Mouse (Mus musculus): Measurements from ENCODE around the gene Gfm2. TPM values are rescaled to one million over a fixed set of nuclear protein-coding genes. Genes with fewer than 3 reads are reported as not detected.

Gene Gfm2
- polyA plus RNA-seq, 1 experiment from 2014 or later: 27.8 TPM

- H3K4me2 ChIP-seq: no peak overlapping the region
- H3K27me3 ChIP-seq (replicated peaks): no peaks in the 10 kb centered on the region
- H3K36me3 ChIP-seq: no peaks in the 10 kb centered on the region
- H3K9ac ChIP-seq: no peak overlapping the region
- ATAC-seq (ENCODE audit: insufficient read depth, low FRiP score, low read depth): no peak
- no peaks in the 10 kb centered on the region for H3K4me1 ChIP-seq
- H3K9me3 ChIP-seq: no peaks in the 10 kb centered on the region
- no peak overlapping the region for H3K27ac ChIP-seq
- H3K4me3 ChIP-seq (replicated peaks): no peak overlapping the region
- WGBS: 46% methylated on average over 7 of the region's 7 CpGs
These were observed 55.7 kb downstream of the Gfm2 start for GRCm38 (mm10) chr13:97193420-97193819.

- WGBS: 77% methylated on average over 12 of the region's 12 CpGs
- H3K9ac ChIP-seq: no peak overlapping the region
- no peaks in the 10 kb centered on the region for H3K36me3 ChIP-seq
- H3K27me3 ChIP-seq (replicated peaks): no peaks in the 10 kb centered on the region
- H3K9me3 ChIP-seq: no peaks in the 10 kb centered on the region
- no peaks in the 10 kb centered on the region for H3K4me1 ChIP-seq
- H3K4me3 ChIP-seq (replicated peaks): peak overlapping the region; percentile 8; the same call in 1 of the 2 replicates
- no peak overlapping the region for H3K27ac ChIP-seq
- H3K4me2 ChIP-seq: no peak overlapping the region
- ATAC-seq (ENCODE audit: insufficient read depth, low FRiP score, low read depth): no peak
These were observed 58.6 kb downstream of the Gfm2 start for GRCm38 (mm10) chr13:97196186-97196924.

GRCm38 (mm10) chr13:97196925-97197218, 59.1 kb downstream of the Gfm2 start:
- Histone ChIP-seq H3K9me3 (no peaks in the 10 kb centered on the region), H3K9ac (no peak overlapping the region), H3K4me3 (replicated peaks) (peak overlapping the region; percentile 75; the same call in 1 of the 2 replicates), H3K4me2 (0 out of 2 replicates have a peak overlapping the region, but pooled peaks have one; percentile 93), H3K27ac (no peak overlapping the region), H3K4me1 (no peaks in the 10 kb centered on the region), H3K27me3 (replicated peaks) (no peaks in the 10 kb centered on the region), H3K36me3 (no peaks in the 10 kb centered on the region)
- WGBS: 81% methylated on average over 2 of the region's 2 CpGs
- ATAC-seq (ENCODE audit: insufficient read depth, low FRiP score, low read depth): no peak

GRCm38 (mm10) chr13:97197932-97198562, 60.3 kb downstream of the Gfm2 start, which contains the start of gene Hexb:
Hexb (minus strand) TSS chr13:97198357.
- ATAC-seq (ENCODE audit: insufficient read depth, low FRiP score, low read depth): peak; percentile 92
- Histone ChIP-seq H3K27me3 (replicated peaks) (no peaks in the 10 kb centered on the region), H3K4me1 (no peaks in the 10 kb centered on the region), H3K4me3 (replicated peaks) (peak within 1 kb of the TSS; percentile 75), H3K36me3 (no peaks in the 10 kb centered on the region), H3K9me3 (no peaks in the 10 kb centered on the region), H3K9ac (peak within 1 kb of the TSS; percentile 60; the same call in 1 of the 2 replicates), H3K4me2 (peak within 1 kb of the TSS; percentile 93), H3K27ac (peak within 1 kb of the TSS; percentile 81)
- under 1% methylated on average over 45 of the region's 45 CpGs for WGBS

- Histone ChIP-seq H3K4me2 (no peak overlapping the region), H3K27ac (no peak overlapping the region), H3K27me3 (replicated peaks) (no peaks in the 10 kb centered on the region), H3K4me1 (no peaks in the 10 kb centered on the region), H3K9me3 (no peaks in the 10 kb centered on the region), H3K36me3 (no peaks in the 10 kb centered on the region), H3K9ac (no peak overlapping the region), H3K4me3 (replicated peaks) (no peak overlapping the region)
- WGBS: 61% methylated on average over 2 of the region's 2 CpGs
- no peak for ATAC-seq (ENCODE audit: insufficient read depth, low FRiP score, low read depth)
These were observed 61.4 kb downstream of the Gfm2 start for GRCm38 (mm10) chr13:97199123-97199522.

- no peaks in the 10 kb centered on the region for H3K9me3 ChIP-seq
- H3K9ac ChIP-seq: no peak overlapping the region
- WGBS: 38% methylated on average over 7 of the region's 7 CpGs
- H3K27me3 ChIP-seq (replicated peaks): no peaks in the 10 kb centered on the region
- no peaks in the 10 kb centered on the region for H3K36me3 ChIP-seq
- no peak overlapping the region for H3K4me3 ChIP-seq (replicated peaks)
- ATAC-seq (ENCODE audit: insufficient read depth, low FRiP score, low read depth): no peak
- no peak overlapping the region for H3K4me2 ChIP-seq
- no peaks in the 10 kb centered on the region for H3K4me1 ChIP-seq
- no peak overlapping the region for H3K27ac ChIP-seq
These were observed 63.3 kb downstream of the Gfm2 start for GRCm38 (mm10) chr13:97201076-97201475.

- Histone ChIP-seq H3K4me1 (no peaks in the 10 kb centered on the region), H3K36me3 (no peaks in the 10 kb centered on the region), H3K27ac (no peak overlapping the region), H3K4me3 (replicated peaks) (no peak overlapping the region), H3K4me2 (no peak overlapping the region), H3K9ac (no peak overlapping the region), H3K9me3 (no peaks in the 10 kb centered on the region), H3K27me3 (replicated peaks) (no peaks in the 10 kb centered on the region)
- no peak for ATAC-seq (ENCODE audit: insufficient read depth, low FRiP score, low read depth)
- 58% methylated on average over 4 of the region's 4 CpGs for WGBS
These were observed 64.2 kb downstream of the Gfm2 start for GRCm38 (mm10) chr13:97201896-97202295.

GRCm38 (mm10) chr13:97205052-97205701, 67.4 kb downstream of the Gfm2 start:
- ATAC-seq (ENCODE audit: insufficient read depth, low FRiP score, low read depth): peak; percentile 84
- H3K9ac ChIP-seq: no peak overlapping the region
- WGBS: 6% methylated on average over 18 of the region's 18 CpGs

GRCm38 (mm10) chr13:97206046-97206445, 68.3 kb downstream of the Gfm2 start:
- no peaks in the 10 kb centered on the region for H3K9me3 ChIP-seq
- no peak overlapping the region for H3K4me3 ChIP-seq (replicated peaks)
- H3K4me2 ChIP-seq: no peak overlapping the region
- no peak for ATAC-seq (ENCODE audit: insufficient read depth, low FRiP score, low read depth)
- H3K4me1 ChIP-seq: no peaks in the 10 kb centered on the region
- no peaks in the 10 kb centered on the region for H3K27me3 ChIP-seq (replicated peaks)
- H3K9ac ChIP-seq: no peak overlapping the region
- no peak overlapping the region for H3K27ac ChIP-seq
- no peaks in the 10 kb centered on the region for H3K36me3 ChIP-seq
- 80% methylated on average over 2 of the region's 2 CpGs for WGBS

More at GRCm38 (mm10) chr13:97205052-97205701, 67.4 kb downstream of the Gfm2 start:
- Histone ChIP-seq H3K4me1 (no peaks in the 10 kb centered on the region), H3K27me3 (replicated peaks) (no peaks in the 10 kb centered on the region), H3K27ac (peak overlapping the region; percentile 82; the same call in 1 of the 2 replicates), H3K36me3 (no peaks in the 10 kb centered on the region), H3K4me2 (peak overlapping the region; percentile 62), H3K4me3 (replicated peaks) (peak overlapping the region; percentile 40), H3K9me3 (no peaks in the 10 kb centered on the region)

GRCm38 (mm10) chr13:97207472-97208111, 69.9 kb downstream of the Gfm2 start:
- WGBS: 86% methylated on average over 7 of the region's 7 CpGs
- Histone ChIP-seq H3K4me3 (replicated peaks) (no peak overlapping the region), H3K9me3 (no peaks in the 10 kb centered on the region), H3K27me3 (replicated peaks) (no peaks in the 10 kb centered on the region), H3K36me3 (no peaks in the 10 kb centered on the region), H3K9ac (no peak overlapping the region), H3K4me1 (no peaks in the 10 kb centered on the region), H3K4me2 (peak overlapping the region; percentile 2; the same call in 1 of the 2 replicates), H3K27ac (no peak overlapping the region)
- no peak for ATAC-seq (ENCODE audit: insufficient read depth, low FRiP score, low read depth)

- ATAC-seq (ENCODE audit: insufficient read depth, low FRiP score, low read depth): no peak
- 51% methylated on average over 7 of the region's 7 CpGs for WGBS
- Histone ChIP-seq H3K4me2 (peak overlapping the region; percentile 2; the same call in 1 of the 2 replicates), H3K9me3 (no peaks in the 10 kb centered on the region), H3K27me3 (replicated peaks) (no peaks in the 10 kb centered on the region), H3K4me1 (no peaks in the 10 kb centered on the region), H3K9ac (no peak overlapping the region), H3K4me3 (replicated peaks) (no peak overlapping the region), H3K27ac (no peak overlapping the region), H3K36me3 (no peaks in the 10 kb centered on the region)
These were observed 70.4 kb downstream of the Gfm2 start for GRCm38 (mm10) chr13:97208112-97208478.
